Mouse (Mus musculus) cerebellum, adult 11 months (tissue): ENCODE measurements around the gene Aarsd1.
"Not testable (repeated sequence)": the region's sequence is repeated elsewhere in the genome, so short reads cannot be mapped to it uniquely, and the experiment has no call there.

Experiments
- DNase-seq: peaks from one replicate; pipeline ENCODE4 v3.0.0; 2022

Aarsd1 gene

GRCm38 (mm10) chr11:101417101-101417855 is at the start of gene Aarsd1:
Gene Aarsd1, minus strand, starts transcription at chr11:101417615.
- DNase-seq = peak; percentile 85

GRCm38 (mm10) chr11:101466552-101466950 is 49.1 kb upstream of the Aarsd1 start:
- DNase-seq = not testable (repeated sequence)

DNA sequence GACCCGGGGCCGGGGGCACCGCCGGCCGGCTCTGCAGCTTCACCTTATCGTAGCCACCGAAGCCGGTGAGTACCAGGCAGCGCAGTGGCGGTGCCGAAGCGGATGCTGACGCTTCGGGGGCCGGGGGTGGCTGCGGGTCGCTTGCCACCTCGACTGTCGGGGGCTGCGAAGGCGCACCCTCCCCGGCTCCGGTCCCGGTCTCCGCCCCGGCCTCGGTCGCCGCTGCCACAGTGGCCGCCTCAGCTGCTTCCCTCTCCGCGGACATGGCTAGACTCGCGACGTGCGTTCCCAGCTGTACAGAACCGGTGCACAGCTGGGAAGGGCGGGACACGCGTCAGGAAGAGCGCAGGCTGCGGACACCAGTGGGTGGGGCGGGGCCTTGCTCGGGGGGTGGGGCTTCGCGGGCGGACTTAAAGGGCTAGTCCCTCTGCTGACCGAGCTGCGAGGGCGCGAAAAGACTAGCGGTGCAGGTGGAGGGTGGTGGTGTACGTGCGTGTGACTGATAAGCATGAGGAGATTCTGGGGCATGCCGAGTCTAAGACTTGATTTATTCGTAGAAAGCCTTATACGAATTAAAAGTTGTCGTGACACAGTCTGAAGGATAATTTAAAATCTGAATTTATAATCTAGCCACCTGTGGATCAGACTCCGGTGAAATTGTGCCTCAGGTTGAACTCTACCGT is 48.6 kb upstream of the Aarsd1 start, which contains the start of gene Vat1:
Gene Vat1, minus strand, starts transcription at position 362 of the 683 bp plus-strand sequence.
- peak; percentile 41 for DNase-seq

DNA sequence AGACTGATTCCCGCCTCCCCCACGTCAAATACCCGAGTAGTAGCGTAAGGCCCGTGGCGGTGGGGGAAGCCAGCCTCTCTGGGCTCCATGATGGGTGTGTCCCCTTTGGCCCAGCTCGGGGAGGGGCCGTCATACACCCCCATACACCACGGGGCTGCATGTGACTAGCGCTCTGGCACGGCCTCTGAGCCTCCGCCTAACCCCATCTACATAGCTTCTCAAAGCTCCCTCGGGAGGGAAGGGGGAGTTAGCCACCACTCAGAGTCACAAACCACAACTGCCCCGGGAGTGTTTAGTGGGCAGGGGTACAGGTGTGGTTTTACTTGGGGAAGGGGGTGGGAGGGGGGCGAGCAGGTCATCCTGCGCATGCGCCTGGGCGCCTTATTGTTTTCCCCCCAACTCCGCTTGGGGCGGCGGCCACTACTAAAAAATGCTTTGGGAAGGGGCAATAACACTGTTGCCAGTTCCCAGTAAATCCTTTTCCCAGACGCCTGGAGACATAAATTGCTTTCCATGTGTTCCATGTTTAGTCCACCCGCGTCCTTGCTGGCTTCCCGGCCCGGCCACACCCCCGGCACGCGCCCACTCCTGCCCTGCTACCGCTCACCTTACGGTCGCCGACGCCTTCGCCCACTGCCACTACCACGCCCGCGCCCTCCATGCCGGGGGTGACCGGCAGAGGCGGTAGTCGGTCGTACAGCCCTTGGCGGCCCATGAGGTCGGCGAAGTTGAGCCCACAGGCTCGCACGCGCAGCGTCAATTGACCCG is 47.9 kb upstream of the Aarsd1 start:
- DNase-seq = no peak

- DNase-seq = no peak
These were observed 47.0 kb upstream of the Aarsd1 start, which contains the start of gene Rnd2 for GRCm38 (mm10) chr11:101464211-101465100. Gene Rnd2, plus strand, starts transcription at chr11:101464999.

- DNase-seq = no peak
These were observed 45.4 kb upstream of the Aarsd1 start for GRCm38 (mm10) chr11:101462583-101463440.

- DNase-seq = no peak
These were observed 44.7 kb upstream of the Aarsd1 start for GRCm38 (mm10) chr11:101462141-101462540.

DNA sequence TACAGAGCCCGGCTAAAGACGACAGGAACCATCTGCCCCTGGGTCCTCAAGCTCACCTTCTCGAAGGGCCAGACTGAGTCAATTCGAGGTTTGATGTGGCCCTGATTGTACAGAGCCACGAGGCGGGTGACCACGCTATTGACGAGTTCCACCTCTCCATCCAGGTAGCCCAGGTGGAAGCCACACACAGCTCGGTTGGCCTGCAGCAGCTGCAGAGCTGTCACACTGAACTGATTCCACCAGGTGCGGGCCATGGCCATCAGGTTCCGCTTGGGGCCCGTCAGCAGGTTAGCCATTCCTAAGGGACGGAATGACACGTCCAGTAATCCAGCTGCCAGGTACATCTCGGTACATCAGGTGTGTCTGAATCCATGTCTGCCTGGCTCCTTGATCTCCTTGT is 42.9 kb upstream of the Aarsd1 start:
- DNase-seq = no peak

- no peak for DNase-seq
These were observed 42.3 kb upstream of the Aarsd1 start for GRCm38 (mm10) chr11:101459716-101460115.

DNA sequence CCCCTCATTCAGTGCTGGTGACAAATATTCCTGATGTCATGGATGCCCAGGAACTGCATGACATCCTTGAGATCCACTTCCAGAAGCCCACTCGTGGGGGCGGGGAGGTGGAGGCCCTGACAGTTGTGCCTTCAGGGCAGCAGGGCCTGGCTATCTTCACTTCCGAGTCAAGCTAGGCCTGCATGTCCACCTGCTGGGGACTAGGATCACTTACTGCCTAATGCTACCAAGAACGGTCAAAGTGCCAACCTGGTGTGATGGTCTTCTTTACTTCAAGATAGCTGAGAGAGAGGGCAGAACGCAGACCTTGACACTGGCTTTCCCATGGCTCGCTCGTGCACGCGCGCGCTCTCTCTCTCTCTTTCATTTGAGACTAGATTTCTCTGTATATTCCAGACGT is 40.8 kb upstream of the Aarsd1 start:
- no peak for DNase-seq

DNA sequence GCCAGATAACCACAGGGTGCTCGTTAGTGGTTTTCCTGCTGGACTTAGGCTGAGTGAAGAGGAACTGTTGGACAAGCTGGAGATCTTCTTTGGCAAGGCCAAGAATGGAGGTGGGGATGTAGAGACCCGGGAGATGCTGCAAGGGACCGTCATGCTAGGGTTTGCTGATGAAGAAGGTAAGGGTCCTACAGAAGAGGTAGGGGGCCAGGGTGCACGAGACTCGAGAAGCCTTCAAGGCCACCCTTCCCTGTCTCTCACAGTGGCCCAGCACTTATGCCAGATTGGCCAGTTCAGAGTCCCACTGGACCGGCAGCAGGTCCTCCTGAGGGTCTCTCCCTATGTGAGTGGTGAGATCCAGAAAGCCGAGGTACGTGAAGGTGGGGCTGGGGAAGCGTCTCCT is 40.2 kb upstream of the Aarsd1 start:
- DNase-seq = no peak

- DNase-seq = no peak
These were observed 38.2 kb upstream of the Aarsd1 start for GRCm38 (mm10) chr11:101455627-101456026.

GRCm38 (mm10) chr11:101454702-101455101 is 37.3 kb upstream of the Aarsd1 start:
- DNase-seq = no peak

DNA sequence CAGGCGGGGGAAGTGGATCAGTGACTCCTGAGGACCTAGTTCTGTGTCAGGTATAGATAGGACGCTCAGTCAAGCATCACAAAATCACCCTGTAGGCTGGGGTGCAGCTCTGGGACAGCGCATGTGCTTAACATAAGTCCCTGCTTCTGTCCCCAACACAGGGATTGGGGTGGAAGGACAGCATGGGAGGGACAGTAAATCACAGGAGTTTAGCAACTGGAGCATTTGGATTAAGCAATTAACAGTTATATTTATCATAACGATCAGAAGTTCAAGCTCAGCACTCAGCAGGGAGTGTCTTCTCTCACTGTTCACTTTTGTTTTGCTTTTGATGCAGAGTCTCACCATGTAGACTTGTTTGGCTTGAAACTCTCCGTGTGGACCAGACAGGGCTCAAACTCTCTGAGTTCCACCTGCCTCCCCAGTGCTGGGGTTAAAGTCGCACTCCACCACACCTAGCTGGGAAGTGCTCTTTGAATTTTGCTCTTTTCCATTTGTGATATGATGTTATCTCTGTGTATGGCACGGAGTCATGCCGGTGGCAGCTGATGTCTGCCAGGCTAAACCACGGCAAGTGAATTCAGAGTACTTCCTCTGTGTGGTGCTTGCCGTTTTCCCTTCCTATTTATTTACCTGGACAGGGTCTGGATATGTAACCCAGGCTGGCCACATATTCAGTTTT is 34.8 kb upstream of the Aarsd1 start:
- no peak for DNase-seq

DNA sequence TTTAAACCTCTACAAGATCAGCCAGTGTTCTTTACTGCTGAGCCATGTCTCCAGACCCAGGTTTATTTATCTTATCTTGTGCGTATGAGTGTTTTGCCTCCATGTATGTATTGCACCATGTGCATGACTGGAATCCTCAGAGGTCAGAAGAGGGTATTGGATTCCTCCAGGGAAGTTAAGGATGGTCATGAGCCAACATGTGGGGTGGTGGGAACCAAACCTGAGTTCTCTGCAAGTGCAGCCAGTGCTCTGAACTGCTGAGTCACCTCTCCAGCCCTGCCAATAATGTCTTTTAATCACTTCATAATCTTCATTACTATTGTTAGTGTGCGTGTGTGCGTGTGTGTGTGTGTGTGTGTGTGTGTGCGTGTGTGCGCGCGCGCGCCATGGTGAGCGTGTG is 34.1 kb upstream of the Aarsd1 start:
- no peak for DNase-seq

GRCm38 (mm10) chr11:101450394-101450793 is 33.0 kb upstream of the Aarsd1 start:
- no peak for DNase-seq

GRCm38 (mm10) chr11:101449596-101449995 is 32.2 kb upstream of the Aarsd1 start:
- DNase-seq = not testable (repeated sequence)

- no peak for DNase-seq
These were observed 31.5 kb upstream of the Aarsd1 start for GRCm38 (mm10) chr11:101448899-101449298.

GRCm38 (mm10) chr11:101448274-101448746 is 30.9 kb upstream of the Aarsd1 start, which contains the start of gene Ifi35:
Gene Ifi35, plus strand, starts transcription at chr11:101448407.
- DNase-seq = no peak

- no peak for DNase-seq
These were observed 30.4 kb upstream of the Aarsd1 start for GRCm38 (mm10) chr11:101447786-101448185.
